Mouse (Mus musculus): ENCODE data around the gene Sptlc3.

GRCm38 (mm10) chr2:139628731-139629130 is 135.0 kb downstream of the Sptlc3 start:
- TF ChIP-seq POLR2A (IDR thresholded peaks at IDR 0.05; ENCODE audit: low read depth, low read length) = no peak
- no peak for TF ChIP-seq CTCF (IDR thresholded peaks at IDR 0.05; ENCODE audit: extremely low read depth, insufficient read length, insufficient replicate concordance, low read depth, low read length)

Measured in small intestine, adult 2 months (tissue).